Mouse (Mus musculus) limb, embryonic 11.5 days (tissue): ENCODE measurements around the gene Cfap97d1. TPM values are rescaled to one million over a fixed set of nuclear protein-coding genes. Genes with fewer than 3 reads are reported as not detected.
A peak's percentile ranks its signal among the peaks of the same experiment; 100 is the strongest.

ENCODE experiments used
- ATAC-seq: fragments of 200-750 bp; cut with Nextera tagmentation; 2 replicates; pipeline ENCODE4 v1.8.0; 2017; ENCODE audit warnings: low read depth; ENCODE audit not compliant: insufficient number of reproducible peaks, low FRiP score, low TSS enrichment
- DNase-seq: peaks from one replicate; pipeline ENCODE4 v3.0.0-alpha.2; 2015; ENCODE audit warnings: low spot score
- H3K27ac ChIP-seq: fragments of 300-500 bp; sonication (generic); replicated peaks from 2 replicates; pipeline ENCODE4 v1.5.1; 2014; ENCODE audit warnings: low read depth, mild to moderate bottlenecking, low read length
- H3K27me3 ChIP-seq: fragments of 300-500 bp; sonication (generic); 2 replicates; pipeline ENCODE4 v1.6.1; 2014; ENCODE audit warnings: mild to moderate bottlenecking, low read length, mixed read lengths; ENCODE audit not compliant: control insufficient read depth, insufficient read depth
- H3K36me3 ChIP-seq: fragments of 300-500 bp; sonication (generic); 2 replicates; pipeline ENCODE4 v1.6.1; 2014; ENCODE audit warnings: mild to moderate bottlenecking, low read length, moderate library complexity, mixed read lengths; ENCODE audit not compliant: control insufficient read depth, insufficient read depth
- H3K4me1 ChIP-seq: fragments of 300-500 bp; sonication (generic); 2 replicates; pipeline ENCODE4 v1.6.1; 2014; ENCODE audit warnings: low read length, mixed read lengths; ENCODE audit not compliant: control insufficient read depth, insufficient read depth
- H3K4me2 ChIP-seq: fragments of 300-500 bp; sonication (generic); 2 replicates; pipeline ENCODE4 v1.6.1; 2014; ENCODE audit warnings: low read depth, mild to moderate bottlenecking, moderate library complexity; ENCODE audit not compliant: severe bottlenecking
- H3K4me3 ChIP-seq: fragments of 300-500 bp; sonication (generic); 2 replicates; pipeline ENCODE4 v1.5.1; 2014; ENCODE audit warnings: low read depth, low read length
- H3K9ac ChIP-seq: fragments of 300-500 bp; sonication (generic); 2 replicates; pipeline ENCODE4 v1.6.1; 2014; ENCODE audit warnings: mild to moderate bottlenecking, low read length
- H3K9me3 ChIP-seq: fragments of 300-500 bp; sonication (generic); 2 replicates; pipeline ENCODE4 v1.6.1; 2016; ENCODE audit warnings: low read length; ENCODE audit not compliant: control insufficient read depth
- WGBS: fragments of 180-500 bp; shearing (Covaris S2); extraction: QIAGEN DNeasy Blood & Tissue Kit; methylation state at CpG from one replicate; pipeline ENCODE4 v1.1.7; 2014; 5-methylcytosine and 5-hydroxymethylcytosine counted together
- polyA plus RNA-seq: library from polyadenylated mRNA; unstranded; fragments of >200 nt; fragmentation: Nextera tagmentation; extraction: Ambion mirVana; gene quantifications from 2 replicates; pipeline ENCODE4 v1.2.1, GENCODE M21; 2014

Gene Cfap97d1
- not detected in 2 replicates for polyA plus RNA-seq

DNA sequence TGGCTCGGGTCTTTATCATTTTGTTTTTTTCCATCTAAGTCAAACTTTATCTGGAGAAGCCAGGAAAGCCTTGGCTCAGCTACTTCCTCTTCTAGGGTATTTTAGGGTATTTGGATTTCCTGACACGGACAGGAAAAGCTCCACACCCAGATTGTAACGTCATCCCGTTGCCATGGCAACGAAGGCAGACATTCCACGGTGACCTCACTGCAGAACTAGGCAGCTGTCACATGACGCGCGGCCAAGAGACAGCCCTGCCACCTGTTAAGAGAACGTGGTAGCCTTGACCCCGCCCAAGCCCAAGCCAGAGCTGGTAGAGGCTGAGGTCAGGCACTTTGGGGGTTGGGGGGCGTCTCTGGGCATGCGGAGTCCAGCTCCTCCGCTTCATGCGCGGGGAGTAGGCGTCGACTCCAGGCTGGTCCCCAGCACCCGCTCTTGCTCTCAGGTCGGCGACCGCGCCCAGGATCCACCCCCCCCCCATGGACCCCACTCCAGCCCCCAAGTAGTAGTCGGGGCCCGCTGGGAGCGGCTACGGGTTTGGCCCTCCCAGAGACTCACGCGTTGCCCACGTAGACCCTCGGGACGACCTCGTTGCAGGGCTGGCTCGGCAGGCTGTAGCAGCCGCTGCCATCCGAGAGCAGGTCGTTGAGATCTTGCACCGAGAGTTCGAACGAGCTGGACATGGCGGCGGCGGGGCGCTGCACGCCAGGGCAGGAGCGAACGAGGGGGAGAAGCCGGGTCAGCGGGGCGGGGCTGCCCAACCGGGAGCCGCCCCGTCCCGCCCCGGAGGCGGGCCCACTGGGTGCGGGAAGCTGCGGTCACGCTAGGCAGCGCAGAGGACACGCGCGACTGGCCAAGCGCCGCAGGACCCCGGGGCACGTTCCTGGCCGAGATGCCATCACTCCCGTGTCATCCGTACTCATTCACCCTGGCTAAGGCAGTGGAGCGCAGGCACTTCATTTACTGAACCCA lies at the start of gene Cfap97d1:
TSS of gene Cfap97d1 (plus strand) at position 226 of the 972 bp plus-strand sequence.
- no peak within 1 kb of the TSS for H3K27ac ChIP-seq
- WGBS = 1% methylated on average over 68 of the region's 71 CpGs
- DNase-seq (peak; percentile 93), ATAC-seq (peak; percentile 74)
- no peaks in the 10 kb centered on the region for H3K27me3 ChIP-seq
- H3K4me1 ChIP-seq = peaks cover 12% of the 10 kb centered on the region
- no peaks in the 10 kb centered on the region for H3K36me3 ChIP-seq
- H3K4me3 ChIP-seq = peak within 1 kb of the TSS; percentile 53
- H3K4me2 ChIP-seq = peak within 1 kb of the TSS; percentile 100
- H3K9ac ChIP-seq = peak within 1 kb of the TSS; percentile 60
- H3K9me3 ChIP-seq = no peaks in the 10 kb centered on the region

GRCm38 (mm10) chr11:101935743-101936142 lies 48.3 kb upstream of the Cfap97d1 start:
- Histone ChIP-seq H3K9me3 (no peaks in the 10 kb centered on the region), H3K4me1 (peaks cover 2% of the 10 kb centered on the region), H3K36me3 (no peaks in the 10 kb centered on the region), H3K4me3 (no peak overlapping the region), H3K9ac (no peak overlapping the region), H3K4me2 (no peak overlapping the region), H3K27ac (no peak overlapping the region), H3K27me3 (peaks cover 17% of the 10 kb centered on the region)
- WGBS = 74% methylated on average over 3 of the region's 3 CpGs
- ATAC-seq (no peak), DNase-seq (no peak)

- Histone ChIP-seq H3K36me3 (no peaks in the 10 kb centered on the region), H3K9me3 (no peaks in the 10 kb centered on the region), H3K27ac (no peak overlapping the region), H3K4me3 (no peak overlapping the region), H3K9ac (no peak overlapping the region), H3K27me3 (peaks cover 17% of the 10 kb centered on the region), H3K4me1 (peaks cover 5% of the 10 kb centered on the region), H3K4me2 (no peak overlapping the region; the same call in 1 of the 2 replicates)
- 27% methylated on average over 7 of the region's 7 CpGs for WGBS
- DNase-seq = no peak
- ATAC-seq = no peak
Observed at GRCm38 (mm10) chr11:101936421-101936820, 47.7 kb upstream of the Cfap97d1 start.

DNA sequence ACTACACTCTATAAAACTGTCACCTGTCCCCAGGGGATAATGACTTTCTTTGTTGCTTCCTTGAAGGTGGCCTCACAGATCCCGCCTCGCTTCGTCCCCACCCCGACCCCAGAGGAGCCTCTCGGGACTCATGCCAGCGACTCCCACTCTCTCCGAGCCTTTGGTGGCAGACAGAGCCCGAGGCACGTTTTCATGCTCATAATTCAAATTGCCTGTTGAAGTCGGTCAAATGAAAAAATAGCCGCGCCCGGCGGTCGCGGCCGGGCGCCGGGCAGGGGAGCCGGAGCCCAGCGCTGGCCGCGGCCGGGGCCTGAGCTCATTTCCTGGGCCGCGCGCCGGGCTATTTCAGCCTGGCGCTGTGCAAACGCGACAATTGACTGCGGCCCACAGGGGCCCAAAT lies 47.0 kb upstream of the Cfap97d1 start:
- Histone ChIP-seq H3K27ac (no peak overlapping the region), H3K4me3 (peak overlapping the region; percentile 34), H3K4me2 (peak overlapping the region; percentile 71), H3K27me3 (peaks cover 17% of the 10 kb centered on the region), H3K36me3 (no peaks in the 10 kb centered on the region), H3K9ac (peak overlapping the region; percentile 58), H3K9me3 (no peaks in the 10 kb centered on the region), H3K4me1 (peaks cover 5% of the 10 kb centered on the region)
- ATAC-seq = no peak
- WGBS = under 1% methylated on average over 32 of the region's 32 CpGs
- DNase-seq = peak; percentile 53

DNA sequence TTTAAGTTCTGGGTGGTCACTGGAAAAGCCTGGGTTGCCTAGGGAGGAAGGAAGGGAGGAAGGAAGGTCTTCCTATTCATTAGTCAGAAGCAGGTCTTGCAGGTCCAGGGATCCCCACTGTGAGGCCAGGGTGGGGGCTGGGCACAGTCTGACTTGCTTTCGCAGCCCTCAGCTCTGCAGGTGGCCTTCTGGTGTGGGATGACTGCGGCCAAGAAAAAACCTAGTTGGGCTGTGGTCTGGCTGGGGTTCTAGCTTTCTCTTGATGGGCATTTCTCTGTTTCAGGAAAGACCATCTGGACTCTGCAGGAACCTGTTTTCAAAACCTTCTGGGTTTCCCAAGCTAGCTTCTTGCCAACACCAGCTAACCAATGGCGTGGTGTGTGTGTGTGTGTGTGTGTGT lies 41.0 kb upstream of the Cfap97d1 start:
- no peaks in the 10 kb centered on the region for H3K36me3 ChIP-seq
- no peak overlapping the region for H3K4me2 ChIP-seq
- H3K9ac ChIP-seq = no peak overlapping the region
- peaks cover 4% of the 10 kb centered on the region for H3K27me3 ChIP-seq
- ATAC-seq (no peak), DNase-seq (no peak)
- no peak overlapping the region for H3K27ac ChIP-seq
- 0 out of 2 replicates have a peak, but pooled peaks cover 3% of the 10 kb centered on the region for H3K4me1 ChIP-seq
- no peak overlapping the region for H3K4me3 ChIP-seq
- 33% methylated on average over 3 of the region's 3 CpGs for WGBS
- H3K9me3 ChIP-seq = no peaks in the 10 kb centered on the region

DNA sequence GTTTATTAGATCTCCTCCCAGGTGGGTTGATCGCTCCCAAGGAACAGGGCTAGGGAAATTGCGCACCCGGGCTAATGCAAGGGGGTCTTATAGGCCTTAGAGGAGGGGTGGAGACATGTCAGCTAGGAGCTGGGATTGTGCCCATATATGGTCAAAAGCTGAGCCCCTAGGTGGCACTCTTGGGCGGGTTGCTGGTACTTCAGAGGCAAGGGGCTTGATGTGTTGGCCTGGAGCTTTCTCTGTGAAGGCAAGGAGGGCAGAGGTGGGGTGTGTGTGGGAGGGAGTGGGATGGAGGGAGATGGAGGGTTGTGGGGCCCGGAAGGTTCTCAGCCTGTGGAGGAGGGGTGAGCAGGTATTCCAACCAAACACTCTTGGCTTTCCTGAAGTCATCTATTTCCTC lies 37.6 kb upstream of the Cfap97d1 start:
- ATAC-seq (no peak), DNase-seq (peak; percentile 71)
- H3K9me3 ChIP-seq = no peaks in the 10 kb centered on the region
- H3K4me1 ChIP-seq = no peaks in the 10 kb centered on the region
- 19% methylated on average over 5 of the region's 5 CpGs for whole genome bisulfite sequencing
- no peaks in the 10 kb centered on the region for H3K27me3 ChIP-seq
- H3K27ac ChIP-seq = no peak overlapping the region
- H3K9ac ChIP-seq = no peak overlapping the region
- no peak overlapping the region for H3K4me3 ChIP-seq
- H3K36me3 ChIP-seq = no peaks in the 10 kb centered on the region
- no peak overlapping the region for H3K4me2 ChIP-seq

DNA sequence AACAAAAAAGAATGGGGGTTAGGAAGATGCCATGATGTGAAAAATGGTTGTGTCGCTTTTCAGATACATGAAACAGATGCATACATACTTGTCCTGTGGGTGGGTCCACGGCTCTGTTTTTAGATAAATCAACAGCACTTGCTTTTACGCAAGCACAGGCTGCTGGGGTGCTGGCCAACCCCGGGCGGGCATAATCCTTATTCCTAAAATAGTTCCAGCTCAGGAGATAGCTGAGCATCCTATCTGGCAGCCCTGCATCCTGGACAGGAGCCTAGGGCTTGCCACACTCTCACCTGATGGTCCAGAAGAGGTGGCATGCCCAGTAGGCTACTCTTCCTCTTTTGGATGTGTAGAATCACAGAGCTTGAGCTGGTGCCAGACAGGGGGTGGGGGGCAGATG lies 34.1 kb upstream of the Cfap97d1 start:
- Histone ChIP-seq H3K9ac (no peak overlapping the region), H3K9me3 (no peaks in the 10 kb centered on the region), H3K36me3 (no peaks in the 10 kb centered on the region), H3K27ac (no peak overlapping the region), H3K27me3 (no peaks in the 10 kb centered on the region), H3K4me3 (no peak overlapping the region), H3K4me2 (no peak overlapping the region), H3K4me1 (peaks cover 6% of the 10 kb centered on the region; the same call in 1 of the 2 replicates)
- DNase-seq = no peak
- WGBS = 91% methylated on average over 5 of the region's 5 CpGs
- no peak for ATAC-seq

DNA sequence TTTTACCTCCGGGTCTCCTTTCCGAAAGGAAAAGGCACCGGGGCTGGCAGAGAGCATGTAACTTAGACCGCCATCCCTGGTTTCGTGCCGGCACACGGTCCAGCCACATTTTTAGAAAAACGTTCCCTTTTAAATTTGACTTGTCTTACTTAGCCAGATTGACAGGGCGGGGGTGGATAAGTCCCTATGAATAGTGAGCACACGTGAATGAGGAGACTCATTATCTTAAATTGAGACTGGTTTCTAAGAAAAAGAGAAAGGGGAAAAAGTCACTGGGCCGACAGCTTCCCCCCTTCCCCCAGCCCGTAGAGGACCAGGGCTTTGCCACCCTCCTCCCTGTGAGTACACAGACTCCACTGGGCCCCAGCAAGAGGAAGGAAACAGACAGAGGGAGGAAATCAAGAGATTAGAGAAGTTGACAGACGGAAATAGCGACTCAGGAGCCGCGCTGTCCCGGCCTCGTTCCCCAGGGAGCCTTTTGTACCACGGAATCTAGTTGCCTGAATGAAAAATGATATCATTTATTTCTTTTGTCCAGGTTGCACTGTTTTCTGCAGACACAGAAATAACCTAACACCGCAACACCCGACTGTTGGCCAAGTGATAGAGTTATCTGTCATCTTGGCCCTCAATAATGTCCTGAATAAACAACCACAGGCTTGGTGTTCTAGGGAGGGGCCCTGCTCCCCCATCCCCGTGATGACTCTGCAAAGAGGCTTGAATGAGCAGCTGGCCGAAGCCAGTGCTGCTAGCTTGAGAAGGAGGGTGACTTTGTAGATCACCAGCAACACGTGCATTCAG lies 31.3 kb upstream of the Cfap97d1 start:
- ATAC-seq (no peak), DNase-seq (no peak)

More for the DNA sequence above, 31.3 kb upstream of the Cfap97d1 start:
- no peak overlapping the region for H3K4me3 ChIP-seq
- H3K36me3 ChIP-seq = no peaks in the 10 kb centered on the region
- H3K4me1 ChIP-seq = peaks cover 6% of the 10 kb centered on the region; the same call in 1 of the 2 replicates
- no peak overlapping the region for H3K27ac ChIP-seq
- H3K4me2 ChIP-seq = no peak overlapping the region
- no peaks in the 10 kb centered on the region for H3K27me3 ChIP-seq
- no peak overlapping the region for H3K9ac ChIP-seq
- 38% methylated on average over 24 of the region's 24 CpGs for WGBS
- H3K9me3 ChIP-seq = no peaks in the 10 kb centered on the region
